Mouse (Mus musculus) limb, embryonic 11.5 days (tissue): ENCODE results near the gene Rab5a. TPM values are rescaled to one million over a fixed set of nuclear protein-coding genes. Genes with fewer than 3 reads are reported as not detected.

Experiments
- ATAC-seq: fragments of 200-750 bp; cut with Nextera tagmentation; 2 replicates; pipeline ENCODE4 v1.8.0; 2017; ENCODE audit warnings: low read depth; ENCODE audit not compliant: insufficient number of reproducible peaks, low FRiP score, low TSS enrichment
- DNase-seq: peaks from one replicate; pipeline ENCODE4 v3.0.0-alpha.2; 2015; ENCODE audit warnings: low spot score
- H3K27ac ChIP-seq: fragments of 300-500 bp; sonication (generic); replicated peaks from 2 replicates; pipeline ENCODE4 v1.5.1; 2014; ENCODE audit warnings: low read depth, mild to moderate bottlenecking, low read length
- H3K27me3 ChIP-seq: fragments of 300-500 bp; sonication (generic); 2 replicates; pipeline ENCODE4 v1.6.1; 2014; ENCODE audit warnings: mild to moderate bottlenecking, low read length, mixed read lengths; ENCODE audit not compliant: control insufficient read depth, insufficient read depth
- H3K36me3 ChIP-seq: fragments of 300-500 bp; sonication (generic); 2 replicates; pipeline ENCODE4 v1.6.1; 2014; ENCODE audit warnings: mild to moderate bottlenecking, low read length, moderate library complexity, mixed read lengths; ENCODE audit not compliant: control insufficient read depth, insufficient read depth
- H3K4me1 ChIP-seq: fragments of 300-500 bp; sonication (generic); 2 replicates; pipeline ENCODE4 v1.6.1; 2014; ENCODE audit warnings: low read length, mixed read lengths; ENCODE audit not compliant: control insufficient read depth, insufficient read depth
- H3K4me2 ChIP-seq: fragments of 300-500 bp; sonication (generic); 2 replicates; pipeline ENCODE4 v1.6.1; 2014; ENCODE audit warnings: low read depth, mild to moderate bottlenecking, moderate library complexity; ENCODE audit not compliant: severe bottlenecking
- H3K4me3 ChIP-seq: fragments of 300-500 bp; sonication (generic); 2 replicates; pipeline ENCODE4 v1.5.1; 2014; ENCODE audit warnings: low read depth, low read length
- H3K9ac ChIP-seq: fragments of 300-500 bp; sonication (generic); 2 replicates; pipeline ENCODE4 v1.6.1; 2014; ENCODE audit warnings: mild to moderate bottlenecking, low read length
- H3K9me3 ChIP-seq: fragments of 300-500 bp; sonication (generic); 2 replicates; pipeline ENCODE4 v1.6.1; 2016; ENCODE audit warnings: low read length; ENCODE audit not compliant: control insufficient read depth
- WGBS: fragments of 180-500 bp; shearing (Covaris S2); extraction: QIAGEN DNeasy Blood & Tissue Kit; methylation state at CpG from one replicate; pipeline ENCODE4 v1.1.7; 2014; 5-methylcytosine and 5-hydroxymethylcytosine counted together
- polyA plus RNA-seq: library from polyadenylated mRNA; unstranded; fragments of >200 nt; fragmentation: Nextera tagmentation; extraction: Ambion mirVana; gene quantifications from 2 replicates; pipeline ENCODE4 v1.2.1, GENCODE M21; 2014

The Rab5a gene
- polyA plus RNA-seq, 1 experiment from 2014 or later: 75.1 TPM

DNA sequence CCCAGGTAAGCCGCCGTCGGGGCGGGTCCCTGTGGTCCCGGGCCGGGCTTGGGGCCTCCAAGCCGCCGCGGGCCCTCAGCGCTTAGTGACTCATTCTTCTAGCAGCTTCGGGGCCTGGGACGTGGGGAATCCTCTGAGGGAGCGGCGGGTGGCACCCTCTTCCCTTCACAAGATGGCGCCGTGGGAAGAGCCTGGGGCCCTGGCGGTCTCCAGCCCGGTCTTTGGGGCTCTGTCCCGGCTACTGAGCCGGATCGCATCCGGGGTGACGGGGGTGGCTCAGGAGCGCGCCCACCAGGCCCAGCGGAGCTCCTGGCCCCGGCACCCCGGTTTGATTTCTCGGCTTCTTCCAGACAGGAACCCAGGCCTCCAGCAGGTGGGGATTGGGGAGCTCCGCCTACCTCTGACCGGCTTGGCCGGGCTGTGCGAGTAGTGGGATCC, 589 bp downstream of the Rab5a start:
- no peaks in the 10 kb centered on the region for H3K36me3 ChIP-seq
- WGBS: under 1% methylated on average over 32 of the region's 33 CpGs
- DNase-seq (peak; percentile 70), ATAC-seq (peak; percentile 10; the same call in 1 of the 2 replicates)
- H3K4me3 ChIP-seq: peak overlapping the region; percentile 88
- H3K9me3 ChIP-seq: no peaks in the 10 kb centered on the region
- H3K27me3 ChIP-seq: no peaks in the 10 kb centered on the region
- peak overlapping the region; percentile 90 for H3K9ac ChIP-seq
- peak overlapping the region; percentile 55 for H3K4me2 ChIP-seq
- H3K27ac ChIP-seq: peak overlapping the region; percentile 95
- peaks cover 4% of the 10 kb centered on the region; the same call in 1 of the 2 replicates for H3K4me1 ChIP-seq

DNA sequence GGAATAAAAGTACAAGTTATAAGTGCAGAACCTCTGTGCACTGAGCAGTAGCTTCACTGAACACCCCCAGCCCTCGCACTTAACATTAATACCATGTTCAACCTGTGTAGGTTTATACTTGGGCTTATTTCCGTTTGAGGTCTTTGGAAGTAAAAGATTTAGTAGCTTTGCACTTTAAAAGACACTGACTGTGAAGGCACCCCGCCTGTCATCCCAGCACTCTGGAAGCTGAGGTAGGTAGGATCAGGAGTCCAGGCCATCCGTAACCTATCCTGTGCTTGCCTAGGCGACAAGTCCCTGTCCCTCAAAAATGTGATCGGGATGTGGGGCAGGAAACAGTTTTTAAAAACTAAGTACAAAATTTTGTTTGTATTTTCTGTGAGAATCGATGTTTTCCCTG, 1.4 kb downstream of the Rab5a start:
- Histone ChIP-seq H3K4me2 (peak overlapping the region; percentile 55), H3K4me1 (peaks cover 4% of the 10 kb centered on the region; the same call in 1 of the 2 replicates), H3K27ac (no peak overlapping the region), H3K36me3 (no peaks in the 10 kb centered on the region), H3K9me3 (no peaks in the 10 kb centered on the region), H3K27me3 (no peaks in the 10 kb centered on the region), H3K9ac (peak overlapping the region; percentile 90), H3K4me3 (peak overlapping the region; percentile 88)
- WGBS: 64% methylated on average over 7 of the region's 7 CpGs
- DNase-seq (no peak), ATAC-seq (no peak)

DNA sequence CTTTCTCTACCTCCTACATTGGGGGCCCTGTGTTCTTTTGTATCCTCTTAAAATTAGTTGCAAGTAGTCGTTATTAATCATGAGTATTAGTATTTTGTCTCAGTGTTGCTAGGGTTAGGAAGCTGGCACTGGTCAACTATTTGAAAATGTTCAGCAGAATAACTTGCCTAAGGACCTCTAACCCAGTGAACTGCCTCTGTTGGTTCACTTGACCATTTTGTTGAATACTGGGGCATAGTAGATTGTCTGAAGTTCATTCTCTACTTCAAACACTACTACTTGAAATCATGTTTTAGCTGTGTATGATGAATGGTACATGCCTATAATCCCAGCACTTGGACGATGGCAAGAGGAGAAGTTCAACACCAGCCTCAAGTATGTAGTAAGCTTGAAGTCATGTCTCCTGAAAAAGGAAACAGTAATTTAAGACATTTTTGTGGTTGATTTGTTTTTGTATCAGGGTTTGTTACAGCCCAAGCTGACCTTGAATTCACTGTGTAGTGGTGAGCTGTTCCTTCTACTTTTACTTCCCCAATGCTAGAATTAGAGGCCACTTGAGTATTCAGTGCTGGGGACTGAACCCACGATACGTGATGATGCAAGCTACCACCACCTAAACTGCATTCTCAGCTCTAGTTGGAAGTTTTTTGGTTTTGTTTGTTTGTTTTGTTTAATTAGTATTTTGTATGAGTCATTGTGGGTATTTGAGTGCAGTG, 9.4 kb downstream of the Rab5a start:
- no peaks in the 10 kb centered on the region for H3K9me3 ChIP-seq
- H3K27me3 ChIP-seq: no peaks in the 10 kb centered on the region
- no peaks in the 10 kb centered on the region for H3K4me1 ChIP-seq
- ATAC-seq: no peak
- no peak for DNase-seq
- H3K4me3 ChIP-seq: no peak overlapping the region
- H3K36me3 ChIP-seq: no peaks in the 10 kb centered on the region; the same call in 1 of the 2 replicates
- no peak overlapping the region for H3K4me2 ChIP-seq
- H3K27ac ChIP-seq: no peak overlapping the region
- H3K9ac ChIP-seq: no peak overlapping the region
- 95% methylated on average over 4 of the region's 4 CpGs for WGBS

DNA sequence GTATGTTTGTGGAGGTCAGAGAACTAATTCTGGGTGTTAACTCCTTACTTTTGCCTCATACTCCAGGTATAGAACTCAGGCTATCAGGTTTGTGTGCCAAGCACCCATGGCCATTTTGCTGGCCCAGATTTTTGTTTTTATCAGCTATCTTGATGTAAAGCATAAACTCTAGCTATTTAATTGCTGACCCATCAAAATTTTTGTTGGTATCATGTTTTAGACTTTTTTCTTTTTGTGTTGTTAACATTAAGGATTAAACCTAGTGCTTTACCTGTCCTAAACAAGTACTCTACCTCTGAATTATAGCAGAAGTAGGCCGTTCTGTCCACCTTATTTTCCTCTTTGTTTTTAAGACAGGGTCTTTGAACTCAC, 10.0 kb downstream of the Rab5a start:
- H3K4me2 ChIP-seq: no peak overlapping the region
- no peak overlapping the region for H3K4me3 ChIP-seq
- H3K9ac ChIP-seq: no peak overlapping the region
- H3K4me1 ChIP-seq: no peaks in the 10 kb centered on the region
- H3K27ac ChIP-seq: no peak overlapping the region
- H3K27me3 ChIP-seq: no peaks in the 10 kb centered on the region
- H3K9me3 ChIP-seq: no peaks in the 10 kb centered on the region
- 94% methylated on average over 1 of the region's 1 CpGs for WGBS
- no peak for ATAC-seq
- DNase-seq: no peak
- no peaks in the 10 kb centered on the region; the same call in 1 of the 2 replicates for H3K36me3 ChIP-seq

DNA sequence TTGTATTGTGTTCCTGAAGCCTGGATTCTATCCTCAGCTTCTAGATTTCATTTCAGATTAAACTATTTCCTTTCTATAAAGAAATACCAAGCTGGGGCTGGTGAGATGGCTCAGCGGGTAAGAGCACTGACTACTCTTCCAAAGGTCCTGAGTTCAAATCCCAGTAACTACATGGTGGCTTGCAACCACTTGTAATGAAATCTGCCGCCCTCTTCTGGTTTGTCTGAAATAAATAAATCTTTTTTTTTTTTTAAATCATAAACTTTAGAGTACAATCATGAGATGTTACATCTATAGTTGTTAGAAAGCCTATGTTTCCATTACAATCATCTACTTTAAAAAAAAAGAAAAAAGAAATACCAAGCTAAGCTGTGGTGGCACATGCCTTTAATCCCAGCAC, 23.9 kb downstream of the Rab5a start:
- ATAC-seq (no peak), DNase-seq (no peak)
- Histone ChIP-seq H3K27ac (no peak overlapping the region), H3K4me2 (no peak overlapping the region), H3K36me3 (peaks cover 5% of the 10 kb centered on the region; the same call in 1 of the 2 replicates), H3K4me3 (no peak overlapping the region), H3K9me3 (no peaks in the 10 kb centered on the region), H3K9ac (no peak overlapping the region), H3K4me1 (no peaks in the 10 kb centered on the region), H3K27me3 (no peaks in the 10 kb centered on the region)
- 95% methylated on average over 2 of the region's 2 CpGs for WGBS

DNA sequence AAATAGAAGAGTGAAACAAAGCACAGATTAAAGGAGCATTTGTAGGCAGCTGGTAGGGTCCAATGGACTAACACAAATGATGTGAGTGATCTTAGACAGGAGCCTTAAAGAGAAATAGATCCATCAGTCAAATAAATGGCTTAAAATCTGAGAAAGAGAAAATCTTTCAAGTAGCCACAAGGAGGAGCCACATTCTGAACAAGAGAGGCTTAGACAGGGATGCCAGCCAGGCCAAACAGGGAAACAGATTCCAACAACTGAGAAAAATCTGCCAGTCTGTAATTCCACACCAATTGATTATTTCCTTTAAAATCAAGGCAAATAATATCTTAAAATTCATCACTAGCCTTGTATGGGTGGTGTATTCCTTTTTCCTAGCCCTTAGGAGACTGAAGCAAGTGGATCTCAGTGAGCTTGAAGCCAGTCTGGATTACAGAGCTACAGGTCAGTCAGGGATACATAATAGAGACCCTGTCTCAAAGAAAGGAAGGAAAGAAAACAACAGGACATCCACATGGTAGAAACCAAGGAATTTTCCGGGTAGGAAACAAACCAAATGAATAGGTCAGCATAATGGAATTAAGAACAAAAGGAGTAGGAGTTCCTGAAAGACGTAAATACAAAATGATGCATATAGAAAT, 33.4 kb downstream of the Rab5a start:
- 87% methylated on average over 2 of the region's 2 CpGs for WGBS
- no peak overlapping the region for H3K9ac ChIP-seq
- no peak for ATAC-seq

DNA sequence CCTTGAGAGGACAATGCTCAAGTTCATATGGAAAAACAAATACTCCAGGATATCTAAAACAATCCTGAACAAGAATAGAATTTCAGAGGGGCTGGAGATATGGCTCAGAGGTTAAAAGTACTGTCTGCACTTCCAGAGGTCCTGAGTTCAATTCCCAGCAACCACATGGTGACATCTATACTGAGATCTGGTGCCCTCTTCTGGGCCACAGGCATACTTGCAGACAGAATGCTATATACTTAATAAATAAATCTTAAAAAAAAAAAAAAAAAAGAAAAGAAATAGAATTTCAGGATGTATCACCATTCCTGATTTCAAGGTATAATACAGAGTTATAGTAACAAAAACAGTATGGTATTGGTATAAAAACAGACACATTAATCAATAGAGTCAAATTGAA, 40.3 kb downstream of the Rab5a start:
- H3K9ac ChIP-seq: no peak overlapping the region
- no peaks in the 10 kb centered on the region for H3K4me1 ChIP-seq
- no peak overlapping the region for H3K27ac ChIP-seq
- no peak overlapping the region for H3K4me3 ChIP-seq
- H3K9me3 ChIP-seq: no peaks in the 10 kb centered on the region
- H3K27me3 ChIP-seq: no peaks in the 10 kb centered on the region
- DNase-seq: no peak
- ATAC-seq: no peak
- no peaks in the 10 kb centered on the region for H3K36me3 ChIP-seq
- H3K4me2 ChIP-seq: no peak overlapping the region

More for the DNA sequence above, 33.4 kb downstream of the Rab5a start:
- no peak for DNase-seq
- Histone ChIP-seq H3K27ac (no peak overlapping the region), H3K4me3 (no peak overlapping the region), H3K4me1 (no peaks in the 10 kb centered on the region), H3K9me3 (no peaks in the 10 kb centered on the region), H3K4me2 (no peak overlapping the region), H3K36me3 (no peaks in the 10 kb centered on the region), H3K27me3 (no peaks in the 10 kb centered on the region)

DNA sequence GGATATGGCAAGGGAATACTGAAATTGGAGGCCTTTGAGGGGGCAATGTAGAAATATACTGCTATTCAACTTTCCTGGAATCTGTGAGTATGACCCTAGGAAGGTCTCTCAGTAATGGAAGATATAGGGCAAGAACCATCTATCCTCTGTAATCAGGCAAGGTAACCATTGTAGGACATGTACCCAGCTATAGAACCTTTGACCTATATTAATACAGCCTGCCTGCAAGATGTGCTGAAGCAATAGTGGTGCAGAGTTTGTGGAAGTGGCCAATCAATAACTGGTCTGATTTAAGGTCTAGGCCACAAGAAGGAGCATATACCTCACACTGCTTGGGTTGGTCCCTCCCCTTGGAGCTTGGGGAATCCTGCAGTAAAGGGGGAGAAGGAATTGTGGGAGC, 41.5 kb downstream of the Rab5a start:
- Histone ChIP-seq H3K27ac (no peak overlapping the region), H3K36me3 (no peaks in the 10 kb centered on the region), H3K9me3 (no peaks in the 10 kb centered on the region), H3K9ac (no peak overlapping the region), H3K27me3 (no peaks in the 10 kb centered on the region), H3K4me1 (no peaks in the 10 kb centered on the region), H3K4me2 (no peak overlapping the region), H3K4me3 (no peak overlapping the region)
- ATAC-seq (no peak), DNase-seq (no peak)
